Comparison of ENCODE assay signal across 12 mouse cellular contexts in genomic region chr3:37180039-37180743, GRCm38 (mm10). TPM values are rescaled to one million over a fixed set of nuclear protein-coding genes. Genes with fewer than 3 reads are reported as not detected.
A peak's percentile ranks its signal among the peaks of the same experiment; 100 is the strongest.
DNase-seq lines count a peak whose midpoint lies in the region; ATAC-seq and TF ChIP-seq lines count a peak whose summit lies in the region.
"Had no signal": no experiment of that assay in that cellular context is flagged by ENCODE, and none has a peak within 500 bp of the region (broad histone marks: within the 10 kb centered on the region; RNA-seq: fewer than 3 reads in every experiment).

No protein-coding gene starts in this region.

- H3K4me1 ChIP-seq in lung, embryonic 14.5 days (ENCODE audit: insufficient read depth) = no peaks in the 10 kb centered on the region
- H3K4me1 ChIP-seq: embryonic facial prominence, embryonic 12.5 days; liver, embryonic 15.5 days had no signal

- no peak overlapping the region for H3K4me2 ChIP-seq in lung, embryonic 14.5 days
- H3K4me2 ChIP-seq: embryonic facial prominence, embryonic 12.5 days; kidney, embryonic 15.5 days; liver, embryonic 15.5 days had no signal

- H3K9me3 ChIP-seq in lung, embryonic 14.5 days (ENCODE audit: low read depth, low read length) = no peaks in the 10 kb centered on the region
- H3K9me3 ChIP-seq: embryonic facial prominence, embryonic 12.5 days; kidney, embryonic 15.5 days; liver, embryonic 15.5 days had no signal

- no peak overlapping the region for H3K9ac ChIP-seq in lung, embryonic 14.5 days
- H3K9ac ChIP-seq: embryonic facial prominence, embryonic 12.5 days; kidney, embryonic 15.5 days; liver, embryonic 15.5 days had no signal

- peak; percentile 39; the same call in 1 of the 2 replicates for TF ChIP-seq CTCF in lung, embryonic 14.5 days (IDR thresholded peaks at IDR 0.05; ENCODE audit: low read depth)

- H3K27ac ChIP-seq in lung, embryonic 14.5 days (ENCODE audit: low read depth) = no peak overlapping the region
- H3K27ac ChIP-seq: embryonic facial prominence, embryonic 12.5 days; kidney, embryonic 15.5 days; liver, embryonic 15.5 days had no signal

- no peak for ATAC-seq in lung, embryonic 14.5 days (ENCODE audit: insufficient read depth)

- no peaks in the 10 kb centered on the region for H3K36me3 ChIP-seq in lung, embryonic 14.5 days (ENCODE audit: insufficient read depth)
- H3K36me3 ChIP-seq: embryonic facial prominence, embryonic 12.5 days; kidney, embryonic 15.5 days; liver, embryonic 15.5 days had no signal

- WGBS in lung, embryonic 14.5 days = 72% methylated on average over 12 of the region's 12 CpGs

- DNase-seq in cerebellum, postnatal 14 days = peak; percentile 7 to 29
- no peak for DNase-seq in cerebellum, adult 11-12 months
- peak; percentile 23 for DNase-seq in lung, embryonic 14.5 days
- DNase-seq in lung, postnatal 25 days (ENCODE audit: low spot score) = no peak
- DNase-seq in c-Kit-positive CD71-positive TER-119-negative erythroid progenitor cells, embryonic 14.5 days (ENCODE audit: low read depth) = peak; percentile 38
- DNase-seq in thymus, postnatal 0 days (ENCODE audit: low spot score) = peak; percentile 51
- no peak for DNase-seq in right cerebral cortex, postnatal 36 days (ENCODE audit: low spot score in 2 of 2)
- no peak for DNase-seq in layer of hippocampus, adult 11-12 months (ENCODE audit: low spot score)

- H3K4me3 ChIP-seq in lung, embryonic 14.5 days (ENCODE audit: low read depth, low read length) = no peak overlapping the region
- H3K4me3 ChIP-seq: embryonic facial prominence, embryonic 12.5 days; kidney, embryonic 15.5 days; liver, embryonic 15.5 days had no signal

- no peaks in the 10 kb centered on the region for H3K27me3 ChIP-seq in lung, embryonic 14.5 days (ENCODE audit: insufficient read depth, low read length)
- H3K27me3 ChIP-seq: embryonic facial prominence, embryonic 12.5 days; kidney, embryonic 15.5 days; liver, embryonic 15.5 days had no signal

RNA-seq across cellular contexts. Expression of gene Il21, which starts 52.2 kb away (rescaled TPM):
- not detected in 2 replicates for polyA plus RNA-seq in lung, embryonic 14.5 days (2014; fragmentation: Nextera tagmentation; extraction: Ambion mirVana)
- polyA plus RNA-seq in thymus, postnatal 0 days (2015; fragmentation: Nextera tagmentation; extraction: Ambion mirVana) = 0.22 and 0.26 TPM in 2 replicates
- polyA plus RNA-seq: embryonic facial prominence, embryonic 12.5 days; kidney, embryonic 15.5 days; liver, embryonic 15.5 days; neural tube, embryonic 14.5 days had no signal

RNA-seq across cellular contexts. Expression of gene Il2, which starts 54.4 kb away (rescaled TPM):
- 0.28 and 0.33 TPM in 2 replicates for polyA plus RNA-seq in lung, embryonic 14.5 days (2014; fragmentation: Nextera tagmentation; extraction: Ambion mirVana)
- 0.69 and 0.87 TPM in 2 replicates for polyA plus RNA-seq in thymus, postnatal 0 days (2015; fragmentation: Nextera tagmentation; extraction: Ambion mirVana)
- polyA plus RNA-seq: kidney, embryonic 15.5 days had no signal

Comparison
In these comparisons a context has a peak if more than half of its experiments do, and no peak if none do; other contexts are left out.
1. DNase-seq: peak in cerebellum, postnatal 14 days (2 of 2), lung, embryonic 14.5 days (single experiment), c-Kit-positive CD71-positive TER-119-negative erythroid progenitor cells, embryonic 14.5 days (single experiment) and thymus, postnatal 0 days (single experiment); none in cerebellum, adult 11-12 months (single experiment), lung, postnatal 25 days (single experiment), right cerebral cortex, postnatal 36 days (0 of 2) and layer of hippocampus, adult 11-12 months (single experiment).